Mouse (Mus musculus): ENCODE measurements around the gene Gm20695.

Gene Gm20695

DNA sequence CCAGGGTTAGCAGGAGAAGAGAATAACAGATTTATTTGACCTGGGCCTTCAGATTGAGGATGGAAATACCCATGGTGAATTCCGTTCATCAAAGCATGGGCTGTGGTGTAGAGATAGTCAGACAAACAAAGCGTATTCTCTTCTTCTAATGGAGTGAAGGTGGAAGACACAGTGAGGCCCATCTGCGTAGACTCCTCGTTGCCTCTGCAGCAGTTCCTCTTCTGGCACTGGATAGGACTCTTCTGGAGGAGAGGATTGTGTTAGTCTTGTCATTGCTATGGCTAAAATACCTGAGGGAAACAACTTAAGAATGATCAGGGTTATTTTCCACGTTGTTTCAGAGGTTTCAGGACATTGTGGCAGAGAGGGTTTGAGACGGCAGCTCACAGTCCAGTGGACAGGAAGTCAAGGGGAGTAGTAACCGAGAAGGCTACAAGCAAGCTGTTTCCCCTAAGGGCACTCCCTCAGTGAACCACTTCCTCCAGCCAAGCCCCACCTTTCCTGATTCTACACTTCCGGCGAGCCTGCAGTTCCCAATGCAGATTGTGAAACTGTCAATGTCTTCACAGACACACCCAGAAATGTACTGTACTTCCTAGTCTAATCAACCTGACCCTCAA is 10.8 kb downstream of the Gm20695 start:
- DNase-seq (ENCODE audit: low read depth, low spot score) = peak; percentile 76

DNA sequence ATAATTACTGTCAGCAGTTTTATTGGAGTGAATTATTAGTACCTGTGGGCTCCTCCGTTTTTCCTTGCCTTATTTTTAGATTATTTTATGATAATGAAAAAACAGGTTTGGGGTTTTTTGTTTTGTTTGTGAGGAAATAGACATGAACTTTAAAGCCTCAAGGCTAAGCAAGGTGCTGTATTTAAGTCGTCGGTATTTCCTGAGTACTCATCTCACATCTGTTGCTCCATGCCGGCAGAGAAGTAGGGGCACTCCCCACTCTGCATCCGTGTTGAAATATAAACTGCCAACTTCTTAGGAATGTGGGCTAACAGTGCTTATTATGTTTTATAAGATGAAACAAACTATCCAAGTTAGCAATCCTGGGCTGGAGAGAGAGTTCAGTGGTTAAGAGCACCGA is 11.6 kb downstream of the Gm20695 start:
- no peak for DNase-seq (ENCODE audit: low read depth, low spot score)

DNA sequence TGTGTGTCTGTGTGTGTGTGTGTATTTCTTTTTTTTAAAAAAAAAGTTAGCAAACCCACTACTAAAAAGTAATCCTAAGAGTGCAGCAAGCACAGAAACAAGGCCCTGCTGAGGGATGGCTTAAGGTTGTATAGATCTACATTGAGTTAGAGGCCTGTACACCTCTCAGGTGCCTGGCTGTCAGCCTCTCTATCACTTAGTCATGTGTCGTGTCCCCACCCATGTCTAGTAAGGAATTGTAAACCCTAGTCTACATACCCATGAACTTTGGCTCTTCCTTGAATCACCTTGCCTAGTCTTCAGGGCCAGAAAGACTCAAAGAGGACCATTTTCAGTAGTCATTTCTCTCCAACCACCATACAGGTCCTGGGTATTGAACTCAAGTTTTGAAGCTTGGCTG is 12.1 kb downstream of the Gm20695 start:
- no peak for DNase-seq (ENCODE audit: low read depth, low spot score)

DNA sequence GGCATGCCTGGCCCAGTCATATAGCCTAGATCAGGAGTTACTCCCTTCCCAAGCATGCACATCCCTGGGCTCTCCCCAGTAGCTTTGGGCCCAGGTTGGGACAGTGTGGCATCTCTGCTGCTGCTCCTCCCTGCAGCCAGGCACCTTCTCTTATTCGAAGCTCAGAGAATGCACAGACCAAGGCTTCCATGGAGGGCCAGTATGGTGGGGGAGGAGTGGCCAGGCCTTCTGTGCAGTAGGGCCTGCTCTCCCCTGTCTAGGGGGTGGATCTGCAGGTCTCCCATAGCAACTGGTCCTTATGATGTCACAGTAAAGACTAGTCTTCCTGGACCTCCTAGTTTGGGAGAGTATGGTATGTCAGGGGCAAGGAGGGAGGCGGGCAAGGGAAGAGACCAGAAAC is 23.0 kb downstream of the Gm20695 start:
- no peak for DNase-seq (ENCODE audit: low read depth, low spot score)

DNA sequence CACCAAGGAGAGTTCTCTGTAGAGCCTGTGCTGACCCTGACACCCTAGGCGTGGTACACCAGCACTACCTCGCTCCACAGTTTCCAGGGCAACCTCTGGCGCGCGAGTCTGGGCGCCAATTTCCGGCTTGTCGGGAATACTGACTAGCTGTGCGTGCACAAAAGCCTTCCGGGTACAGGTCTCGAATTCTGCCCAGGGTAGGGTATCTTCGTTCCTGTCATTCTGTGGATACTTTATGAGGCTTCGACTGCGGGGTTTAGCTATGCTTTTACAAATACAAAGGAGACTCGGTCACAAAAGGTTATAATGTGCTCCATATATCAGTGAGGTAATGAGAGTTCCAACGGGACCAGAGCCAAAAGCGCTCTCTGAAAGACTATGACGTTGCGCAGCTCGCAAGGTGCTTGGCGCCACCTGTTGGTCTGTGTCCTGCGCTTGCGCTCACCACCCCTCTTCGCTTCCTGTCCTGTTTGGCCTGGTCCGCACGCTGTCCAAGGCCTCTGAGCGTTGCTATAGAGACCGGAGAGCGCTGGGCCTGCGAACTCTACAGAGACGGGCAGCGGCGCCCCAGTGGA is 24.2 kb downstream of the Gm20695 start, which contains the start of the genes 1700037C18Rik and Cluap1:
TSS of gene 1700037C18Rik (minus strand) at position 153 of the 575 bp plus-strand sequence.
TSS of gene Cluap1 (plus strand) at position 265 of the 575 bp plus-strand sequence.
- peak; percentile 96 for DNase-seq (ENCODE audit: low read depth, low spot score)

DNA sequence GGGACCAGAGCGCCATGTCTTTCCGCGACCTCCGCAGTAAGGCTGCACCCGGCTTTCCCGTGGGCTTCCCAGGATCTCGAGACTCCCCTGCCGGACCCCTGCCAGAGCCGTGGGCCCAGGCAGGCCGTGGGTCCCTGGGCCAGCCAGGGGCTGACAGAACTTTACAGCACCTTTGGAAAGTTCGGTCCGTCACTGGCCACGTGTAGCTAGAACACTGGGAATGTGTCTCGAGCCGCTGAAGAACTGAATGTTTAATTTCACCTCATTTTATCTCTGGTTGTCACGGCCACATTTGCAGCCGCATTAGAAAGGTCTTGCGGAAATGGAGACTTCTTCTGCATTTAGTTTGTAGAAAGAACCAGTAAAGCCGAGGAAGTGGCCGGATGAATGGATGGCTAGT is 24.7 kb downstream of the Gm20695 start:
- DNase-seq (ENCODE audit: low read depth, low spot score) = no peak

DNA sequence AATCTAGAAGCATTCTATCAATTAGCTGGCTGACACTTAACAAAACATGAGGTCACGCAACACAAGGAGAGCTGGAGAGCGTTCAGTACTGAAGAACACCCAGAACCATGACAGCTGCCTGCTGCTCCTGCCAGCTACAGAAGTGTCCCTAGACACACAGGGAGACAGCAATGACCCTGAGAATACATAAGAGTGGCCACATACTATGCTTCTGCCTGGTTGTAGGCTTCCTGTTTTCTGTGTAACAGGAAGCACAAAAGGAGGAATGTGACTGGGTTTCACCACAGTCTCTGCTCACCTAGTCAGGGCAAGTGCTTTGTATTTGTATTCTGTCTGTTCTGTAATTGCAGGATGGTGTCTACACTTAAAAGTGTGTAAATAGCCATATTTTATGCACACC is 36.3 kb downstream of the Gm20695 start:
- DNase-seq (ENCODE audit: low read depth, low spot score) = no peak

DNA sequence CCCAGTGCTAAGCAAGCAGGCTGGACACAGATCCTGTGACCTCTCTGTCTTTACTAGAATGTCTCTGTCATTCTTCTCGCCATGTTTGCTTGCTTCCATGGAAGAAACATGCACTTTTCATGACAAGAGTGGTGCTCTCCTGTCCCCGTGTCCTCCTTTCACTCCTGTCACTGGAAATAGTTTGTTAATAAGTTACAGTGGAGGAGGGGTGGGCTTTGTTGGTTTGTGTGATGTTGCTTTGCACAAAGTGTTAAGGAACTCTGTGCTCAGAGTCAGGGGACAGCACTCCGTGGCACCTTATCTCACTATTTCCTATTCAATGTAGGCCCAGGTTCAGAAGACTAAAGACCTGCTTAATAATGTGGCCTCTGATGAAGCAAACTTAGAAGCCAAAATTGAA is 39.1 kb downstream of the Gm20695 start:
- no peak for DNase-seq (ENCODE audit: low read depth, low spot score)

DNA sequence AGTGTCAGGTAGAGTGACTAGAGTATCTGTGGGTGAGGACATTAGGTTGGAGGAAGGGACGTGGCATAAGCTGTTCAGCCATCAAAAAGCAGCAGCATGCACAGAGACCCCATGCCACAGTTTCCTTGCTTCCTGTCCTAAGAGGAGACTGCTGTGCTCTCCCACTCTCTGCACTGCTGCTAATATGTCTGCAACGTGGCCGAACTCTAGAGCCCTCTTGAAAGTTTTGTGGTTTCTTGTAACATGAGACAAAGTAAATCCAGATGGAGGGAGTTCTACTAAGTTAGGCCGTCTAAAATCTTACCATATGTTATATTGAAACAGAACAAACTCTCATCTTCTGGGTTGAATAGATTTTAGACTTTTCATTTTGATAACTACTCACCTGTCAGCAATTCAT is 39.5 kb downstream of the Gm20695 start:
- no peak for DNase-seq (ENCODE audit: low read depth, low spot score)

DNA sequence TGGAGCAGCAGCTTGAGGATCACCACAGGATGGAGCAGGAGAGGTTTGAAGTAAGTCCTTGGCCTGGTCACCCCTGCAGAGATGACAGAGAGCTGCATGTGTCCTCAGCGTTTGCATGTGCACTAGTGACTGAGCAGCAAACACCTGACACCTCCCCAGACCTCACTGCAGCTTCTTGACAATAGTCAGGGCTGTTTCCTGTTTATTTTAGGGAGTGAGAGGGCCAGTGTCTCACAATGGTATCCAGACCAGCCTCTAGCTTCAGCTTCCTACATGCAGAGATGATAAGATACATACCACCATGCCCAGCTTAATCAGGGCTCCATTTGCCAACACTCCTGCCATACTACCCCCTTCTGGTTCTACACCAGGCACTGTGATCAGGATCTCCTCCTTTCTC is 44.1 kb downstream of the Gm20695 start:
- DNase-seq (ENCODE audit: low read depth, low spot score) = no peak

DNA sequence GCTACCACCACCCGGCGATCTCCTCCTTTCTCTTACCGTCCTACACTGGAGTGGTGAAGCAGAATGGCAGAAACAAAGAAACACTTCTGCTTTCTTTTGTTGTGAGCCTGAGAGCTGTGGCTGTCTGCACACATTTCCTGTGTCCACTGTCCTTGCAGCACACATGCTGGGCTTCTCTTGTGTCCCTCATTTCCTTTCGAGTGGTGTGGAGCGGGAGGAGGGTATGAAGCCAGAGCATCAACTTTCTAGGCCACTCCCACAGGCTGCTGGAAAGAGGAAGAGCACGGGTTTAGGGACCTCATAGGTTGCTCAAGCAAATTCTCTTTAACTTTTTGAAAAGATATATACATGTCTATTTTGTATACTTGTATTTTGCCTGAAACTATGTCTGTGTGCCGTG is 44.7 kb downstream of the Gm20695 start:
- DNase-seq (ENCODE audit: low read depth, low spot score) = peak; percentile 15

DNA sequence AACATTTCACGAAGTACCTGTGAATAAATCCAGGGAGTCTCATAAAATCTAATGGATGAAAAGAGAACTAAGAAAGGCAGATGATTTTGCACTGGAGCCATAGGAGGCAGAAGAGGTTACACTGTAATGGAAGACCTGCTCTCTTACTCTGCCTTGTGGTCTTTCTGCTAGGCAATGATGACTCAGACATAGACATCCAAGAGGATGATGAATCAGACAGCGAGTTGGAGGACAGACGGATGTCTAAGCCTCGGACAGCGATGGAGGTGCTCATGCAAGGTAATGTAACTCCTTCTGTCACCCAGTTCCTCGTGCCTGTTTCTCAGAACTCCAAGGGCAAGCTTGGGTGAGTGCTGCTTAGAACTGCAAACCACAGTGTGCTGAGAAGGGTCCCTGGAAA is 49.1 kb downstream of the Gm20695 start:
- DNase-seq (ENCODE audit: low read depth, low spot score) = no peak

DNA sequence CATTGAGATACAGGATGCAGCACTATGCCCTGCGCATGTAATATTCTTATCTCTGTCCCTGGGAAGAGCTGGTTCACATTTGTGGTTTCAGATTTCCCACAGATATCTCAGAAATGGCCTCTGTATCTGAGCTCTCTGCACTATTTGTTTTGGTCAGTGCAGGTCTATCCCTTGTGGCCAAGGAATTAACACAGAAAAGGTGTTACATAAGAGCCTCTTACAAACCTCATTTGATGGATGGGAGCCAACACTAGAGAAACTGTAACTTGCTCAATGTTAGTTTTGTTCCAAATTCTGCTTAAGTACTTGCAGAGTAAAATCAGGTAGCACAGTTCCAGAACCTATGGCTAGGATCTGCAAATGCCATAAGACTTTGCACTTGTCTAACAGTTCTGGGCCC is 49.6 kb downstream of the Gm20695 start:
- DNase-seq (ENCODE audit: low read depth, low spot score) = no peak

DNA sequence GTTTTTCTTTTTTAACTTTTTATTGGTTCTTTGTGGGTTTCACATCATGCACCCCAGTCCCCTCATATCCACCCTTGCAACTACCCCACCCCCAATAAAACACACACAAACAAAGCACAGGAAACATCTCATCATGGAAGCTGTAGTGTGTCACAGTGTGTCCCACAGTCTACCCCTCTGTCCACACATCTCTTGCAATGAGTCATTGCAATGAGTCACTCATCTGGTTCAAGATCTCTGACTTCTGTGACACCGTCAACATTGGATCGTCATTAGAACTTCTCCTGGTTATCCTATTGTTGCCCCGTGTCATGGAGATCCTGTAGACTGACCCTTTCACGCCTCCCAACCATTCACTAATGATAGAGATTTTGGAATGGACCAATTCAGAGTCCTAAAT is 50.3 kb downstream of the Gm20695 start:
- DNase-seq (ENCODE audit: low read depth, low spot score) = no peak

DNA sequence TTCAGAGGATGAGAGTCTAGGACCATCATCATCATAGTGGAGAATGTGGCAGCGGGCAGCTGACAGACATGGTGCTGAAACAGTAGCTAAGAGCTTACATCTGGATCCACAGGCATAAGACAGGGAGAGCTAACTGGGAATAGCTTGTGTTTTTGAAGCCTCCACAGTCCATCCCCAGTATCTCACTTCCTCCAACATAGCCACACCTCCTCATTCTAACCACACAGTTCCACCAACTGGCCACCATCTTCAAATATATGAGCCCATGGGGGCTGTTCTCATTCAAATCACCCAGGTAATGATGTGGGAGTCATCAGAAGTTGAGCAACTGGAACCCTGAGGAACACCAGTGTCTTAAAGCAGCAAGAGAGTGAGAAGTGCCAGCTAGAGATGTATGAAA is 66.7 kb downstream of the Gm20695 start:
- no peak for DNase-seq (ENCODE audit: low read depth, low spot score)

DNA sequence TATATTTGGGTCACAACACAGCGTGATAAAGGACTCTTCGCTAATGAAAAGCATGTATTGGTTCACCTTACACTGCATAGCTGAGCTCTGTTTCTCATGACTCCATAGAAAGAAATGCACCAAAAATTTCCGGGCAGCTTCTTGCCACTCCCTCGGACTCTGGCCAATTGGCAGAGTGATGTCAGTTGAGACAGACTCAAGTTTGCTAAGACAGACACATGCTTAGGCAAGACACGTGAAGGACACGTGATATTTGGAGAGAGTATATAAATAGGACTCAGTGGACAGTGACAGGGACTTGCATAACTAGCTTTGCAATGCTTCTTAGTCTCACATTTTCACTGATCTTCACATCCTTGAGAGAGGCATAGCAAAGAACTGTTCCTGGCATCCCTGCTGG is 71.9 kb downstream of the Gm20695 start:
- DNase-seq (ENCODE audit: low read depth, low spot score) = no peak

DNA sequence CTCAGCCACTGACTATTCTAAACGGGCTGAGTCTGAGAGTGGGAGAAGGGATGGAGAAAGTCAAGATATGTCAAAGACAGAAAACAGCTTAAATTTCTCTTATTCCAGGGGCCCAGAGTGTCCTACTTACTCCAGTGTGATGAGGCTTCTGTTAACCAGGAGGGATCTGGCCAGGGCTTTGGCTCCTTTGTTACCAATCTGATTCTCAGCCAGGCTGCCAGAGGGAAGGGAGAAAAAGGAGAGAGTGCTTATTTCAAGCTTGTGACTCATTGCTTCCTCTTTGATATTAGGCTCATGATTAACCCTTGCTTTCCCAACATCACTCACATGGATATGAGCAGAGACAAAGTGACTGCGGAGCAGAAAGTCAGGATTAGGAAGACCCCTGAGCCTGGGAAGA is 74.8 kb downstream of the Gm20695 start:
- no peak for DNase-seq (ENCODE audit: low read depth, low spot score)

DNA sequence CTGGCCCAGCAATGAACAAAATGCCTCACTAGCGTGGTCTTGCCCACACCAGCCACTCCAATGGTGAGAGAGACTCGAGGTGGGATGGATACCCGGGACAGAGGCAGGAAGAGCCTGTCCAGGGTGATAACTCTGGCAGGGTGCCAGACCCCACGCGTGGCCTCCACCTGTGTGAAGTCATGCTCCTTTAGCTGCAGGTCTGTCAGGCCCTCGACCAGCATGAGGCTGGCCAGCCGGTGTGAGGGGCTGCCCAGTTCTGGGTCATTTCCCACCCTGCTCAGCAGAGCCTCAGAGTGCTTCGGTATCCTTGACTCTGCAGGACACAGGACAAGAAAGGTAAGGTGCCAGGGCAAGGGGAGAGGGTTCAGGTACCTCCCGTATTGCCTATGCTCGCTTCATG is 80.5 kb downstream of the Gm20695 start:
- DNase-seq (ENCODE audit: low read depth, low spot score) = no peak

DNA sequence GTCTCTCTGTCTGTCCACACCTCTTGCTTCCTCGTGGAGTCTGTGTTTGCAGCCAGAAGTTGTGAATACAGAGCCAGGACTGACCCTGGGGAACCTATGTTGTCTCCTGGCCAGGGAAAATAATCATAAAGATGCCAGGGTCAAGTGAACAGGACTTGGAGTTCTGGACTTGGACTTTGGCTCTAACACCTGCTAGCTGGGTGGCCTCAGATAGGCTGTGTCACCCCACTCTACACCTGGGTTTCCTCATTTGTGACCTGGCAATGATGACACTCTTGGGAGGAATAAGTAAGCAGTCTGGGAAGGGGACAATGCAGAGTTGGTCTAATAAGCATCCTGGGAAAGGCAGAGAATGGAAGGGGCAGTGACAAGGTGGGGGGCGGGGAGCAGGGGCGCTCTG is 81.1 kb downstream of the Gm20695 start:
- DNase-seq (ENCODE audit: low read depth, low spot score) = no peak
